Mouse (Mus musculus) embryonic facial prominence, embryonic 10.5 days (tissue): ENCODE results near the gene Opa3. TPM values are rescaled to one million over a fixed set of nuclear protein-coding genes. Genes with fewer than 3 reads are reported as not detected.
A peak's percentile ranks its signal among the peaks of the same experiment; 100 is the strongest.

Experiments
- DNase-seq: peaks from one replicate; pipeline ENCODE4 v3.0.0-alpha.2; 2017; ENCODE audit warnings: low spot score
- H3K27ac ChIP-seq: fragments of 300-500 bp; sonication (generic); replicated peaks from 2 replicates; pipeline ENCODE4 v1.5.1; 2016; ENCODE audit warnings: mild to moderate bottlenecking
- H3K27me3 ChIP-seq: fragments of 300-500 bp; sonication (generic); replicated peaks from 2 replicates; pipeline ENCODE4 v1.6.1; 2016; ENCODE audit warnings: low read depth, mild to moderate bottlenecking; ENCODE audit not compliant: poor library complexity, severe bottlenecking
- H3K36me3 ChIP-seq: fragments of 300-500 bp; sonication (generic); replicated peaks from 2 replicates; pipeline ENCODE4 v1.6.1; 2016; ENCODE audit warnings: mild to moderate bottlenecking, moderate library complexity
- H3K4me1 ChIP-seq: fragments of 300-500 bp; sonication (generic); 2 replicates; pipeline ENCODE4 v1.6.1; 2016
- H3K4me3 ChIP-seq: fragments of 300-500 bp; sonication (generic); 2 replicates; pipeline ENCODE4 v1.5.1; 2016; ENCODE audit warnings: mild to moderate bottlenecking, moderate library complexity
- H3K9me3 ChIP-seq: fragments of 300-500 bp; sonication (generic); 2 replicates; pipeline ENCODE4 v1.6.1; 2016; ENCODE audit warnings: mild to moderate bottlenecking
- WGBS: fragments of 180-500 bp; shearing (Covaris S2); methylation state at CpG from one replicate; pipeline ENCODE4 v1.1.7; 2016; 5-methylcytosine and 5-hydroxymethylcytosine counted together
- polyA plus RNA-seq: library from polyadenylated mRNA; unstranded; fragments of >200 nt; fragmentation: Nextera tagmentation; extraction: Ambion mirVana; gene quantifications from 2 replicates; pipeline ENCODE4 v1.2.1, GENCODE M21; 2016

The Opa3 gene
- polyA plus RNA-seq, 1 experiment from 2014 or later: 46.4 TPM

DNA sequence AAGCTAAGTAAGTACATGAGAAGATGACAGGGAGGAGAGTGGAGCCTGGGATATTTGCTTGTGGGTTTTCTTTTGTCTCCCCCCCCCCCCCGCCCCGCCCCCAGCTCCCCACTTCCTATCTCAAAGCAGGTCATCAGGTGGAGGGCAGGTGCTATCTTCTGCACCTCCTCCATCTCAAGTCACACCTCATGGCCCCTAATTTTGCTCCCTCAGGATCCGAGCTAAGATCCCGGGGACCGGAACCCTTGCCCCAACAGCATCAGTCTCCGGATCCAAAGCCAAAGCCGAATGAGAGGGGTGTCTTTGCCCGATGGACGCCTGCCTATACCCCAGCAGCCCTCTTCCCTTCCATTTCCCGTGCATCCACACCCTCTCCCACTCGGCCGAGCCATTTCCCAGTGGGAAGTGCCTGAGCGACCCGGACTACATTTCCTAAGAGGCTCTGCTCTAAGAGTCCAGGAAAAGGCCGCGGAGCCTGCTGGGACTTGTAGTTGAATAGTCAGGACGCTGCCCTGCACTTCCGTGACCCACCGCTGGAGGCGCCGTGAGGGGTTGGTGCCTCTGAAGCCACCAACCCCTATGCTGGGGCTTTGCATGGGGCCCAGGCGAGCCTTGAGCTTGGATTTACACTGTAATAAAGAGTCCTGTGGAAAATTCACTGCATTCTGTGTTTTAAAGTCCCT, 67.5 kb downstream of the Opa3 start:
- H3K27ac ChIP-seq: peak overlapping the region; percentile 76
- WGBS: 14% methylated on average over 22 of the region's 22 CpGs

DNA sequence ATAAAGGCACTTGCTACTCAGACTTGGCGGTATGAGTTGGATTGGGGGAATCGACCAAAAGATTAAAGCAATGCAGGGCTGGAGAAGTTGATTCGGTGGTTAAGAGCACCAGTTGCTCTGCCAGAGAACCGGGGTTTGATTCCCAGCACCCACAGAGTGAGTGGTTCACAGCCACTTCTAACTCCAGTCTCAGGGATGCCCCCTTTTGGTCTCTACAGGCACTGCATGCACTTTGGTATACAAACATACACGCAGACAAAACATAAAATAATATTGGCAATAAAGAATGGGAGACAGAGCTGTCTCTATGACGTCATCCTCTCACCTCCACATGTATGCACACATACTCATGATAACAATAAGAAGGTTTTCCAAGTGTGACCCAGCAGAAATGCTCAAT, 68.9 kb downstream of the Opa3 start:
- no peaks in the 10 kb centered on the region for H3K9me3 ChIP-seq
- no peak overlapping the region for H3K4me3 ChIP-seq
- H3K27me3 ChIP-seq: peaks cover 8% of the 10 kb centered on the region
- H3K27ac ChIP-seq: no peak overlapping the region
- 88% methylated on average over 6 of the region's 6 CpGs for WGBS
- H3K4me1 ChIP-seq: peaks cover 18% of the 10 kb centered on the region
- DNase-seq: no peak
- no peaks in the 10 kb centered on the region; the same call in 1 of the 2 replicates for H3K36me3 ChIP-seq

More for the DNA sequence above, 67.5 kb downstream of the Opa3 start:
- Histone ChIP-seq H3K9me3 (no peaks in the 10 kb centered on the region), H3K4me1 (peaks cover 23% of the 10 kb centered on the region), H3K4me3 (peak overlapping the region; percentile 55), H3K36me3 (no peaks in the 10 kb centered on the region; the same call in 1 of the 2 replicates), H3K27me3 (no peaks in the 10 kb centered on the region)
- peak; percentile 96 for DNase-seq

DNA sequence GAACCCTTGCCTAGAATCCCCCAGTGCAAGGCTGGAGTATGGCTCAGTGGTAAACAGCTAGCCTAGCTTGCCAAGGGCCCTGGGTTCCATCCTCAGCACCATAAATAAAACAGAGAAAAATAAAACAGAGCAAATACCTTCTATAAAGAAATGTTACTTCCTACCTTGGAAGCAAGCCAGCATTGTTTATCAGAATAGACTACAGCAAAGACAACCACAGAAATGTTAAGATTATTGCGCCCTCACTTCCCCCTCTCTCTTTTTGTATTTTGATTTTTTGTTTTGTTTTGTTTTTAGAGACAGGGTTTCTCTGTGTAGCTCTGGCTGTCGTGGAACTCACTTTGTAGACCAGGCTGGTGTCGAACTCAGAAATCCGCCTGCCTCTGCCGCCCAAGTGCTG, 69.7 kb downstream of the Opa3 start:
- Histone ChIP-seq H3K27me3 (peaks cover 16% of the 10 kb centered on the region), H3K9me3 (no peaks in the 10 kb centered on the region), H3K27ac (no peak overlapping the region), H3K4me3 (no peak overlapping the region), H3K36me3 (no peaks in the 10 kb centered on the region; the same call in 1 of the 2 replicates), H3K4me1 (peaks cover 19% of the 10 kb centered on the region)
- no peak for DNase-seq
- 89% methylated on average over 5 of the region's 5 CpGs for WGBS

DNA sequence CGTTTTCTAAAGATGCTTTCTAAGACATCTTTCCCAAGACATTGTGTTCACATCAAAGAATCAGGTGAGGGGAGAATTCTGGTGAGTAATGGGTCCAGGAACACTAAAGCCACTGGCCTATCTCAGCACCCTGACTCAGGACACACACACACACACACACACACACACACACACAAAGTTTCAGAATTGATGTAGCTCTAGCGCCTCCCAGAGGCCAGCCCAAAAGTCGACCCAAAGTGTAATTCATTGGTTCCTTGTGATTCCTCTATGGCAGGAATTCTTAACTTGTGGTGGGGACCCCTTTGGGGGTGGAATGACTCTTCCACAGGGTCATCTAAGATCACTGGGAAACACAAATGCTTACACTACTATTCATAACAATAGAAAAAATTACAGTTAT, 71.1 kb downstream of the Opa3 start:
- Histone ChIP-seq H3K9me3 (no peaks in the 10 kb centered on the region), H3K27ac (no peak overlapping the region), H3K36me3 (no peaks in the 10 kb centered on the region), H3K27me3 (peaks cover 30% of the 10 kb centered on the region), H3K4me3 (no peak overlapping the region), H3K4me1 (peaks cover 28% of the 10 kb centered on the region)
- WGBS: 22% methylated on average over 3 of the region's 3 CpGs
- DNase-seq: peak; percentile 65

DNA sequence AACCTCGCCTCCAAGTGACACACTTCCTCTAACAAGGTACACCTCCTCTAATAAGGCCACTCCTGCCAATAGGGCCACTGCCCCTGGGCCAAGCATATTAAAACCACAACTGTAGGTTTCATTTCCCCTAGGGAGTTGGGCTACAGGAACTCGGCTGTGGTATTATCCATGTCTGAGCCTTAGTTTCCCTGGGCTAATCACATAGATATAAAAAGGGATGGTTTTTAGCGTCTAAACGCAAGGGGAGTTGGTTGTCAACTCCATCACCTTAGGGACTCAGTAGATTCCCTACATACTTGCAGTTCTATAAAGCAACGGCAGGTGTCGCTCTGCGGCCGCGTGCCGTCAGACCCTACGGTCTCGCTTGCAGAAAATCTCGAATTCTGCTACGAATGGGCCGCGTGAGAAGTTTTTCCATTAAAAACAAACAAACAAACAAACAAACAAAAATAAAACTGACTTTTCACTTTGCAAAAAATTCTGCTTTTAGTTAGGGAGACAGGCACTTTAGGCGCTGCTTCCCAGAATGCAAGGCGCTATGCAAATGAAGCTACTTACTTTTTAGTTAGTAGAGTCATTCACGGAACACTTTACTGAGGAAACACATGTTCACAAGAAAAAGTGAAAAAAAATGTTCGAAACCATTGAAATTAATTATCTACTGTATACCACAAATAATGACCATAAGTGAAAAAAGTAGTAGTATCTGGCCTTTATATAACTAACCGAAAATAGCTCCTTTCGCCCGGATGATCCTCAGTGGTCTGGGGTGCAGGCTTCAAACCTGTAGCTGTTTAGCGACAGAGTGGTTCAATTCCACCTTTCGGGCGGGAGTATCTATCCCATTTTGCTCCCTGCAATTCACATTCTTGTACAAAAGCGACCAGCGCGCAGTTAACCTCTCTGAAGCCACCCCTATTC, 72.6 kb downstream of the Opa3 start:
- Histone ChIP-seq H3K4me1 (peaks cover 35% of the 10 kb centered on the region), H3K36me3 (no peaks in the 10 kb centered on the region), H3K27me3 (peaks cover 46% of the 10 kb centered on the region), H3K4me3 (peak overlapping the region; percentile 56), H3K27ac (peak overlapping the region; percentile 48; the same call in 1 of the 2 replicates), H3K9me3 (no peaks in the 10 kb centered on the region)
- WGBS: under 1% methylated on average over 29 of the region's 29 CpGs
- DNase-seq: peak; percentile 78

DNA sequence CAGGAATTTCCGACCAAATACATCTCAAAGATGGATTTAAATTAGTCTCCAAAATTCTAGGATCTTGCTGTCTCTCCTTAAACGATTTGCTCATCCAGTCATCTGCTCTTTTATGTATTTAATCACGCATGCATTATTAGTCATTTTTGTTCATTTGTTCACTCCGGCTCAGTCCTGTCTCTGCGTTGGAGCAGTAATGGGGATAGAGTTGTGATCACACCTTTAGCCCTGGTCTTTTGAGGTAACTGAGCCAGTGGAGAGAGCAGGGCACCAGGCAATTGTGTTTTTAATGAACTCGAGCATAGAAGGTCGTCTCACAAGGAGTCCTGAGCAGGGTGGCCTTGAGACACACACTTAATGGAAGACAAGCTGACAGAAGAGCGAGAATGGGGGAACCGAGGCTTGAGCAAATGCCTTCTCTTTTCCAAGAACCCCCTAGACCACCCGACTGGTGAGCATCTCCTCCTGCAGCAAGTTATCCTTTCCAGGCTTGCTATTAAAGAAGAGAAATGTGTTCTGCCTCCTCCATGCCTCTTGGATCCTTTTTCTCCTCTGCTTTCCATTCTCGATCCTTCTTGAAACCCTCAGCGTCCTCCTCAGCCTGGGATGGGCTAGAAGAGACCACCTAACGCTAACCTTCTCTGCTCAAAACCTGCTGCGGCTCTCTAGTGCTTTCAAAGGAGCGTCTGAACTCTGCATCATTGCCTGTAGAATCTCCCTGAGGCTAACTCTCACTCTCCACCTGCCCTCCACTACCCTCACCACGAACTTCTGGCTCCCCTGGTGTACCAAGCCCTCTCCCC, 73.5 kb downstream of the Opa3 start:
- H3K9me3 ChIP-seq: no peaks in the 10 kb centered on the region
- H3K4me3 ChIP-seq: peak overlapping the region; percentile 56
- WGBS: 11% methylated on average over 16 of the region's 16 CpGs
- H3K27ac ChIP-seq: no peak overlapping the region
- peaks cover 35% of the 10 kb centered on the region for H3K4me1 ChIP-seq
- no peaks in the 10 kb centered on the region for H3K36me3 ChIP-seq
- DNase-seq: no peak
- peaks cover 55% of the 10 kb centered on the region for H3K27me3 ChIP-seq

DNA sequence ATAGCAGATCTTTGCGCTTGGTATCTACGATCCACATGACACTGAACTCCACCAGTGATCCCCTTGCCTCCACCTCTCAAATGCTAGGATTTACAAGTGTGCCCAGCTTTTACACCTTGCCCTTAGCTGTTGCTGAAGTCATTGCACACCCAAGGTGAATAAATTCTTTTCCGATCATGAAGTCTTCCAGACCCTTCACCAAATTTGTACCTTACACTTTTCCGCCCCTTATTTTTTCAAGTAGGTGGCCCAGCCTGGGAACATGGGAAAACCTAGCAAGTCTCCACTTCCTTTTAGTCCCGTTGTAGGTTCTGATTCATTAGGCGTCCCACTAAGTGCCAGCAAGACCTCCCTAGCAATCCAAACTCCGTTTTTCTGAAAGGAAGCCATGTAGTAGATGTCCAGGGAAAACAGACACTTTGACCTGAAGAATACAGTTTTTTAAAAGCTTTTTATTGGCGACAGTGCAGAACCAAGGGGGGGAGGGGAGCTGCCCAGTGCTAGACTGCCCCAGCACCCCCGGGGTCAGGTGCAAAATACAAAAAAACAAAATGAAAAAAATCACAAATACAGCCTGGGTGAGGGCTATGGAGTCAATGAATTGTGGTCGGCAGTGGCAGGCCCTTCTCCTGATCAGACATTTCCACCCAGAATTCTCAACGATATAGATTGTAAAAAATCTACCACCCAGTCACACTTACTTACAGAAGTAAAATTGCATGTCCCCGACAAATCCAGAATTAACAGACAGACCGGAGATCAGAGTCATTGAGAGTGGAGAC, 74.3 kb downstream of the Opa3 start:
- no peaks in the 10 kb centered on the region for H3K36me3 ChIP-seq
- peak overlapping the region; percentile 56; the same call in 1 of the 2 replicates for H3K4me3 ChIP-seq
- H3K27me3 ChIP-seq: peaks cover 63% of the 10 kb centered on the region
- DNase-seq: no peak
- 51% methylated on average over 13 of the region's 13 CpGs for WGBS
- H3K9me3 ChIP-seq: no peaks in the 10 kb centered on the region
- H3K27ac ChIP-seq: no peak overlapping the region
- H3K4me1 ChIP-seq: peaks cover 36% of the 10 kb centered on the region

DNA sequence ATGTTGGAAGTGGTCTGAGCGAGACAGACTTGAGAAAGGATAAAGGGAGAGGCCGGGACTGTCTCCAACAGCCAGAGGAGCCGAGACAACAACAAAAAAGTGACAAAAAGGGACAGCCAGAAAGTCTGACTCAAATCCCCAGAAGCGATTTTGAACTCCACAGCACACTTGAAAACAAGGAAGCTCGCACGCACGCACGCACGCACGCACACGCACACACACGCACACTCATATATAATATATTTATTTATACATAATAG, 74.8 kb downstream of the Opa3 start:
- Histone ChIP-seq H3K27ac (no peak overlapping the region), H3K9me3 (no peaks in the 10 kb centered on the region), H3K27me3 (peaks cover 67% of the 10 kb centered on the region), H3K36me3 (no peaks in the 10 kb centered on the region), H3K4me3 (no peak overlapping the region), H3K4me1 (peaks cover 41% of the 10 kb centered on the region)
- 76% methylated on average over 12 of the region's 12 CpGs for WGBS
- no peak for DNase-seq

DNA sequence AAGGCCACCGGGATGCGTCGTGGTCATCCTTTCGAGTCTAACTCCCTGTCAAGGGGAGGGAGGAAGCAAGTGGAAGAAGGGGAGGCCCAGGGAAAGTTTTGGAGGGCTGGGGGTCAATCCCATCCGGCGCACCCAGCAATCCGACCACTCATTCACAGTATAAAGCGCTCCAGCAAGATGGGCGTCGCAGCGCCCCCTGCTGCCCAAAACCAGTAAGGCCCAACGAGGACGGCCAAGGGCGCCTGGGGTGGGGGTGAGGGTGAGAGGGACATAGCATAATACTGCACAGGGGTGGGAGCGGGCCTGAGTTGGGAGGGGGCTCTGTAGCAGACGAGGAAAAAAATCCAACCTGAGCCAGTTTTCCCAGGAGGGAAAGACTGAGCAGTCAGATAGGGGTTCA, 75.6 kb downstream of the Opa3 start:
- Histone ChIP-seq H3K9me3 (no peaks in the 10 kb centered on the region), H3K27ac (no peak overlapping the region), H3K27me3 (peaks cover 67% of the 10 kb centered on the region), H3K4me1 (peaks cover 48% of the 10 kb centered on the region), H3K36me3 (no peaks in the 10 kb centered on the region), H3K4me3 (peak overlapping the region; percentile 52)
- under 1% methylated on average over 16 of the region's 16 CpGs for WGBS
- DNase-seq: peak; percentile 90

DNA sequence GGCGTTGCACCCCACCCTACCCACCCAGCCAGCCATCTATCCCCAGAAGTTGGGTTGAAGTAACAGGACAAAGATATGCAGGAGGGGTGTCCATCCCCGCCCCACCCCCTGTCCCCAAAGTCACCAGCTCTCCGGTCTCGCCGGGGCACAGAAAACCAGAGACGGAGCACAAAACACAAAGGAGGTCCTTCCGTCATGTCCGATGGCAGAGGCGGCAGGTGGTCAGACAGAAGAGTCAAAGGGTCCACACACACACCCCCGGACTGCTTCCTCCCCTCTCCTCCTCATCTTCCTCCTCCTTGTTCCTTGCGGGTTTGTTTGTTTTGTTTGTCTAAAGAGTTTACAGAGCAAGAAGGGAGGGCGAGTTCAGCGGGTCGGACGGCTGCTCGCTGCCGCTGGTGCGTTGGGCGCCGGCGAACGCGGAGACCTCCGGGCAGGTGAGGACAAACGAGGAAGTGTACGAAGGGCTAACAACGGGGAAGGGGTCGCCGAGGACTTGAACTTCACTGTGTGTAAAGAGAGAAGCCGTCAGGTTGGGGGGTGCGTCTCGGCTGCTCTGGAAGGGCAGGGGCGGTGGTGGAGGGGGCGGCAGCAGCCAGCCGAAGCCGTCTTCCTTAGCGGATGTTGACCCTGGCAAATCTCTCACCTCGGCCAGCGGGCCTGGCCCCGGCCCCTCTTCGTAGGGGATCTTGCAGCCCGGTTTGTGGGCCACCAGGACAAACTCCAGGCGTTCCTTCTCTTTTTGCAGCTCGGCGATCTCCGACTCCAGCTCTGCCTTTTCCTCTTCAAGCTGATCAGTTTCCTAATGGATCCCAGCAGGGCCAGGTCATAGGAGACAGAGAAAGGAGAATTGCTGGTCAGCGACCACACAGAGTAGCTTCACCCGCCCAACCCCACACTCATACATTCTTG, 76.6 kb downstream of the Opa3 start:
- Histone ChIP-seq H3K27me3 (peaks cover 76% of the 10 kb centered on the region), H3K4me3 (peak overlapping the region; percentile 52), H3K9me3 (no peaks in the 10 kb centered on the region), H3K27ac (no peak overlapping the region), H3K4me1 (peaks cover 56% of the 10 kb centered on the region), H3K36me3 (no peaks in the 10 kb centered on the region)
- peak; percentile 35 for DNase-seq
- 3% methylated on average over 47 of the region's 48 CpGs for WGBS

DNA sequence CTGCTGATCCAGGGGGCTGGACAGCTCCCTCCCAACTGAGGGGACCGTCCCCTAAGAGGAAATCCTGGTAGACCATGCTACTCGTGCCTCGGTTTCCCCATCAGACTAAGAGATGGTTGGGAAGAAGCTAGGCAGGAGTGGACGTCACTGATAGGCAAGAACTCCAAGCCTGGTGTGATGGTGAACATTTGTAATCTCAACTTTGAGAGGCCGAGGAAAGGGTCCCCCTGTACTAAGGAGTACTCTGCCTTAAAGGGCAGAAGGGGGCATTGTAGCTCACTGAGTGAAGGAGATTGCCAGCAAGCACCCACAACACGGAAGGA, 77.2 kb downstream of the Opa3 start:
- H3K27me3 ChIP-seq: peaks cover 76% of the 10 kb centered on the region
- no peaks in the 10 kb centered on the region for H3K36me3 ChIP-seq
- peak overlapping the region; percentile 52 for H3K4me3 ChIP-seq
- H3K9me3 ChIP-seq: no peaks in the 10 kb centered on the region
- no peak for DNase-seq
- 12% methylated on average over 6 of the region's 6 CpGs for WGBS
- peaks cover 61% of the 10 kb centered on the region for H3K4me1 ChIP-seq
- H3K27ac ChIP-seq: no peak overlapping the region
